Mouse (Mus musculus): ENCODE results near the gene Chd3.

The Chd3 gene

DNA sequence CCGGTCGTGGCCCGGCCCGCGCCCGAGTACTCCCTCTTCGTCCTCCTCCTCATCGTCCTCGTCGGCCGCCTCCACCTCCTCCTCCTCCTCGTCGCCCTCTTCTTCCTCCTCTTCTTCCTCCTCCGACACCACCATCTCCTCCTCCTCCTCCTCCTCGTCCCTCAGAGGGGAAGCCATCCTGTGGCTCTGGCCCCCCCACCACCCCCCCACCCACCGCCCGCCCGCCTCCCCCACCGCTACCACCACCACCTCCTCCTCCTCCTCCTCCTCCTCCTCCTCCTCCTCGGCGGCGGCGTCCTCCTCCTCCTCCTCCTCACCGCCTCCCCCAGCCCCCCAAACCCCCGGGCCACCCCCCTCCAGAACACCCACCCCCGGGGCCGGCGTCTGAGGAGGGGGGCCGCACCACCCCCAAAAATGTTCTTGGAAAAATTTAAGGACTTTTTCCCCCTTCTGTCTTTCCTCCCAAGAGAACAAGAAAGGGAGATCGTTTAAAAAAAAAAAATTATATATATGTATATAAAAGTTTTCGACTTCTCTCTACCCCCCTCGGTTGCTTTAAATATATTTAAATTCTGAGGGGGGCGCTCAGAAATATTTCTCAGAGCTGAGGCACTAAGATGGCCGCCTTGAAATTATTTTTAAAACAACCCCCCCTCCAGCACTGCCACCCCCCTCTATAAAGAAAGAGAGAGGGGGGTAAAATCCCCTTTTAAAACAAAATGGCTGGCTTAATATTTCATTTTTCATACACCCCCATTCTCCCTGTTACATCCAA is at the start of gene Chd3:
TSS of gene Chd3 (minus strand) at position 192 of the 775 bp plus-strand sequence.
- DNase-seq (ENCODE audit: low spot score in 2 of 2), result no peak

DNA sequence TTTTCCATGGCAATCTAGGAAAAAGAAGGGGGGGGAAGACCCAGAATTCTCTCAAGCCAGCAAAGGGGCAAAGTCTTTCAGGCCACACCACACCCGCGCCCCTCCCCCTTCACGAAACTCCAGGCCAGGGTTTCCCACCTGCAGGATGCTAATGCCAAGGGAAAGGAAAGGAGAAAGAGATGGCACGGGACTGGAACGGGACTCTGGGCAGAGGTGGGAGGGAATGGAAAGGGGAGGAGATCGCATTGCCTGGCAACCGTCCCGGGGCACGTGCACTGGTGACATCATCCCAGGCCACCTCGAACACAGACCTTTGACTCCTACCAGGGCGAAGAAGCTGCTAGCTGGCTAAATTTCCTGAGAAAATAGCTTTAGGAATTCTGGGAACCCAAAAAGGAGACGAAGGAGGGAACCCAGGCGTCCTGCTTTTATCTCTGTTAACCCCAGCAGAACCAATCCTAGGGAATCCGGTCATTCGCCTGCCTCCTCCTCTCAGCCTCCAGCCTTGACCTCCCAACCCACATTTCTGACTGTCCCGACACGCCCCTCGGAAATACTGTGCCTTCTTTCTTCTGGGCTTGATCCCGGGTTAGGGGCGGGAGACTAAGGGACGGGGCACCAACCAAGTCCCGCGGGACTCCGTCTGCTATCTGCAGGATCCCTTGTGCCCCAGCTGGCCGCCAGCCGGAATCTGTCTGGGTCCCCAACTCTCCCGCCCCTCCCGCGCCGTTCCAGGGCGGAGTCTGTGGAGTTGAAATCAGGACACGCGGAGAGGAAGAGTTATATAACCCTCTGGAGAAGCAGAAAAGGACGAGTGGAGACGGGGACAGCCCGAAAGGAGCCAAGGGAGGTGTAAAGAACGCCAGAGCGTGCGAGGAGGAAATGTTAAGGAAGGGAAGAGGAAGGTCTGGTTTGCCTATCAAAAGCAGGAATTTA is 48.5 kb upstream of the Chd3 start:
- DNase-seq (ENCODE audit: low spot score in 2 of 2), result peak; percentile 94 to 96

- no peak for DNase-seq (ENCODE audit: low spot score in 2 of 2)
These were observed 47.8 kb upstream of the Chd3 start for GRCm38 (mm10) chr11:69416921-69417448.

- DNase-seq (ENCODE audit: low spot score in 2 of 2), result no peak
These were observed 47.3 kb upstream of the Chd3 start for GRCm38 (mm10) chr11:69416509-69416908.

- DNase-seq (ENCODE audit: low spot score in 2 of 2), result peak in 1 of 2 experiments; percentile 36
These were observed 46.7 kb upstream of the Chd3 start for GRCm38 (mm10) chr11:69415668-69416451.

GRCm38 (mm10) chr11:69415327-69415667 is 46.1 kb upstream of the Chd3 start:
- DNase-seq (ENCODE audit: low spot score in 2 of 2), result peak in 1 of 2 experiments; percentile 64

- peak in 1 of 2 experiments; percentile 63 for DNase-seq (ENCODE audit: low spot score in 2 of 2)
These were observed 45.5 kb upstream of the Chd3 start for GRCm38 (mm10) chr11:69414421-69415326.

GRCm38 (mm10) chr11:69413221-69414181 is 44.3 kb upstream of the Chd3 start, which contains the start of gene Kdm6b:
TSS of gene Kdm6b (minus strand) at chr11:69413675.
- DNase-seq (ENCODE audit: low spot score in 2 of 2), result no peak

DNA sequence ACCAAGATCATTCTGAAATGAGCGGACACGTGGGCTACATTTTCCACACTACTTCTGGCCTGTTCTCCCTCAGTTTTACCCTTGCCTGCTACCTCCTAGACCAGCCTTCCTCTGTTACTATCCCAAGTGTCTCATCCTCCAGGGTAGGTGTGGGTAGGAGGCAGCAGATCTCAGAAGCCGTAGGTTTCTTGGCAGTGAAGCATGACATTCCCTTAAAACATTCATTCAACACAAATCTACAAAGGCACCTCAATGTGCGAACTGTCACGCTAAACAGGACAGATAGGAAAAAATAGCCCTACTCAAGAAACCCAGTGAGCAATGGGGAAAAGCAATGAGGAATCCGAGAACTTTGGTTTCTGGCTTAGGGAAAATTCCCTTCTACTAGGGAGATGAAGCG is 43.3 kb upstream of the Chd3 start:
- DNase-seq (ENCODE audit: low spot score in 2 of 2), result no peak

GRCm38 (mm10) chr11:69411538-69412203 is 42.5 kb upstream of the Chd3 start:
- DNase-seq (ENCODE audit: low spot score in 2 of 2), result peak in 1 of 2 experiments; percentile 70

DNA sequence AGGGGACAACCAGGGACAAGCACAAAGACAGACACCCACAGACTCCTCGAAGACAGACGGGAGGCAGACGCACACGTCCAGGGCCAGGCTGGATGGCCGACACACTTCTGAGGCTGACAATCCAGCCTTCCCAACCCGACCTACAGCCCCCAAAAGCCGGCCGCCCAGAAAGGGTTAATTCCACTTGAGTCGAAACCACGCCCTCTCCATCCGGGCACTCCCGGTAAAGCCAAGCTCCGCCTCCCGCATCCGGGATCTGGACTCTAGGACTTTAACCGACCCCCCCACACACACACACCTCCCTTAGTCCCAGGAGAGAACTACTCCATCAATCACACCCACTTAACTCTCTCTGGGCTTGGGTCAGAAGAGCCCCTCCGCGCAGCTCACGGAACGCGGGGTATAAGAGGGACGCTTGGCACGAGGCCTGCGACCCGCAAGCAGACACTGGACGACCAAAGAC is 41.9 kb upstream of the Chd3 start:
- peak; percentile 92 to 93 for DNase-seq (ENCODE audit: low spot score in 2 of 2)

- peak; percentile 81 to 83 for DNase-seq (ENCODE audit: low spot score in 2 of 2)
These were observed 41.3 kb upstream of the Chd3 start for GRCm38 (mm10) chr11:69410310-69411072.

- DNase-seq (ENCODE audit: low spot score in 2 of 2), result no peak
These were observed 40.8 kb upstream of the Chd3 start for GRCm38 (mm10) chr11:69410045-69410309.

- DNase-seq (ENCODE audit: low spot score in 2 of 2), result peak; percentile 85 to 86
These were observed 40.3 kb upstream of the Chd3 start for GRCm38 (mm10) chr11:69409378-69410044.

DNA sequence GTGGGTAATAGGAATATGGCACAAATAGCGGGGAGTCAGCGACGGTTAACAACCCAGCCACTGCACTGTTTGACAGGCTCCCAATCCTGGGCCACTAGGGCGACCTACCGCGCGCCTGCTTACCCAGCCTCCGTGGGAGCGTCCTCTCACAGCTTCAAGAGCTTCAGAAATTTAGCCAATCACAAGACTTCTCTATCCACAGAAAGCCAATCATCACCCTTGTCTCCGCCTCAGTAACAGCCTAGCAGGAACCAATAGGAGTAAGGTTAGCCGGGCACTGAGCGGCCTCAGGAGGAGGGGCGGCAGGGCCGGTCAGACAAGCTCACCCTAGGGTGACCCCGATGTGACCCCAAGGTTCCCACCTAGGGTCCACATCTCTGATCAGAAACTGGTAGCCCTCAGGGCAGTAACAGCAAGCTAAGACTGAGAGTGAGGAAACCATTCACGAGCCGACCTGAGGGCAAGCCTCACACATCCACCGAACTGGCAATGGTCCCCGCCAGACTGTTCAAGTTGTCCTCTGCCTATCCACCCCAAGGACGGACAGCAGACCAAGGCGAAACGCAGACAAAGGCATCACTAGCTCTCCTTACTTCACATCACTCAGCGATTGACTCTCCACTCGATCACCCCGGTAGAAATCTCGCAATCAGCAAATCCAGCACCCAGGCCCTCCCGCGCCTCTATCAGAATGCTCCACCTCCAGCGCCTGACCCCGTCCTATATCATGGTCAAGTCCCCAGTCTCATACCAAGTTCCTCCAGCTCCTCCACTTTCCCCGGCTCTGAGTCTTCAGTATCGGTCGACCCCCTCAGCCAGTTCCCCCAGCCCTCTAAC is 39.6 kb upstream of the Chd3 start:
- peak; percentile 92 to 95 for DNase-seq (ENCODE audit: low spot score in 2 of 2)

DNA sequence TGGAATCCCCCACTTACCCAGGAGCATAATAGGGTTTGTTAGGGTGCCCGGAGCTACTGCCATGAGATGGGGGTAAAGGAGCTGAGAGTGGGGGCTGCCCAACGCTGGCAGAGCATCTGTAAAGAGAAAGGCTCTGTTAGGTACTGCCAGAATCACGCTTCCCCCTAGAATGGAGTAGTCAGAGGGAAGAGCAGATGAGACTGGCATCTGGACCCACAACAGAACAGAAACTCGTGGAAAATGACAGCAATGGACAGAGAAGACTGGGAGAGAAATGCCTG is 38.5 kb upstream of the Chd3 start:
- no peak for DNase-seq (ENCODE audit: low spot score in 2 of 2)
